In the genomic region with DNA sequence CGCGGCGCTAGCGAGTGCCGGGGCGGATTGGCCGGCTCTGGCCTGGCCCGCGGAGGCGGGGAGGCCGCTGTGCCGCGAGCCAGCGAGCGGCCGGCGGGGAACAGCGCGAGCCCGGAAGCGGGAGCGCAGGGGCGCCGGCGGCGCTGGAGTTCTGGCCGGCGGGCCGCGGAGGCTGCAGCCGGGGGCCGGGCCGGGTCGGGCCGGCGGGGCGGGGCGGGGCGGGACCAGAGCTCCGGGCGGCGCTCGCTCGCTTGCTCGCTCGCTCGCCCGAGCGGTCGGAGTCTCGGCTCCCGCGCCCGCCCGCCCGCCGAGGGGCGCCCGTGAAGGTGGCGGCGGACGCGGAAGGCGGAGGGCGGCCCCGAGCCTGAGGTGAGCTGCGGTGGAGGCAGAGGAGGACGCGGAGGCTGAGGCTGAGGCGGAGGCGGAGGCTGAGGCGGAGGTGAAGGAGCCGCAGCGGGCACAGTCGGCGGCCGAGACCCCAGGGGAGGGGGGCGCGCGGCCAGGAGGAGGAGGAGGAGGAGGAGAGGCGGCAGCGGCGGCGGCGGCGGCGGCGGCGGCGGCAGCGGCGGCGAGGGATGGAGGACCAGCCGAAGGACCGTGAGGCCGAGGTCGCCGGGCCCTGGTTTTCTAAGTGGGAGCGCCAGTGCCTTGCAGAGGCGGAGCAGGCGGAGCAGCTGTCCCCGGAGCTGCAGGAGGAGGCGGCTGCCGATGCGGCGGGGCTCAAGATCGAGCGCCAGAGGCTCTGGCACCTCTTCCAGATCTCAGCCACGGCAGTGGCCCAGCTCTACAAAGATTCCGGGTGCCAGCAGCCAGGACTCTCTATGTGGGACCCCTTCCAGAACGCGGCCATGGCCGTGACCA, we compare ENCODE assay signal across 8 mouse cellular contexts. TPM values are rescaled to one million over a fixed set of nuclear protein-coding genes. Genes with fewer than 3 reads are reported as not detected.
A peak's percentile ranks its signal among the peaks of the same experiment; 100 is the strongest.
DNase-seq lines count a peak whose midpoint lies in the region; TF ChIP-seq lines count a peak whose summit lies in the region.

No protein-coding gene starts in this region.

- TF ChIP-seq CTCF in cortical plate, adult 2 months (IDR thresholded peaks at IDR 0.05; ENCODE audit: extremely low read depth, insufficient read depth, low read length), result no peak

- TF ChIP-seq POLR2A in cortical plate, adult 2 months (IDR thresholded peaks at IDR 0.05; ENCODE audit: extremely low read depth, insufficient read depth, low read length), result no peak

- peak; percentile 53 for DNase-seq in adrenal gland, postnatal 25 days
- DNase-seq in gastrocnemius, postnatal 14 days, result peak; percentile 30
- peak; percentile 2 for DNase-seq in induced T-regulatory cell, adult 2 months (ENCODE audit: low read depth)
- peak; percentile 9 to 45 for DNase-seq in left cerebral cortex, postnatal 10 days (ENCODE audit: extremely low spot score in 1 of 2, low spot score in 2 of 2)
- peak; percentile 31 to 58 for DNase-seq in lung, postnatal 4 days
- peak; percentile 4 to 11 for DNase-seq in right cerebral cortex, postnatal 36 days (ENCODE audit: low spot score in 2 of 2)
- no peak for DNase-seq in spleen, postnatal 36 days (ENCODE audit: low spot score in 2 of 2)

- peak overlapping the region; percentile 46 for H3K4me3 ChIP-seq in cortical plate, adult 2 months (ENCODE audit: insufficient read depth, low read length)

- intact Hi-C loops in gastrocnemius, postnatal 14 days (cut with DNase I; ENCODE audit: low total_unique reads), result no loop called here
- intact Hi-C loops in left cerebral cortex, postnatal 10 days (cut with DNase I), result no loop called here

- peak overlapping the region; percentile 67 for H3K27ac ChIP-seq in cortical plate, adult 2 months (ENCODE audit: insufficient read depth, low read length)

- no peaks in the 10 kb centered on the region for H3K4me1 ChIP-seq in cortical plate, adult 2 months (ENCODE audit: control insufficient read depth, insufficient read depth, low read length)

RNA-seq across cellular contexts. Expression of a gene that starts 8.6 kb away (rescaled TPM):
- total RNA-seq in adrenal gland, postnatal 25 days (2021), result not detected in 2 replicates
- polyA plus RNA-seq in cortical plate, adult 2 months (2012; rRNA removed), result not detected in 2 replicates
- total RNA-seq in gastrocnemius, postnatal 14 days (2021), result not detected
- total RNA-seq in left cerebral cortex, postnatal 10 days (2021), result not detected

RNA-seq across cellular contexts. Expression of a gene that starts 44.8 kb away (rescaled TPM):
- 16.2 and 16.6 TPM in 2 replicates for total RNA-seq in adrenal gland, postnatal 25 days (2021)
- 5.6 and 5.9 TPM in 2 replicates for polyA plus RNA-seq in cortical plate, adult 2 months (2012; rRNA removed)
- 1 to 10 TPM; 4.2 to 4.9 TPM for total RNA-seq in gastrocnemius, postnatal 14 days (2021)
- total RNA-seq in left cerebral cortex, postnatal 10 days (2021), result 10 to 100 TPM; 11.9 to 12.1 TPM

Comparison
In these comparisons a context has a peak if more than half of its experiments do, and no peak if none do; other contexts are left out.
1. DNase-seq: peak in adrenal gland, postnatal 25 days (single experiment), gastrocnemius, postnatal 14 days (single experiment), induced T-regulatory cell, adult 2 months (single experiment), left cerebral cortex, postnatal 10 days (2 of 2), lung, postnatal 4 days (2 of 2) and right cerebral cortex, postnatal 36 days (2 of 2); none in spleen, postnatal 36 days (0 of 2).